Mouse (Mus musculus) cerebellum, adult 2 months (tissue): ENCODE data around the gene Glipr2.

ENCODE experiments used
- CTCF ChIP-seq: fragments of 200-500 bp; IDR thresholded peaks from 2 replicates; pipeline ENCODE4 v1.5.1; 2011; ENCODE audit warnings: low read depth, mild to moderate bottlenecking, control low read depth, low read length, moderate library complexity, borderline replicate concordance; ENCODE audit not compliant: insufficient read depth
- POLR2A ChIP-seq: fragments of 200-500 bp; IDR thresholded peaks from 2 replicates; pipeline ENCODE4 v1.6.1; 2011; ENCODE audit warnings: low read length, control low read depth, borderline replicate concordance; ENCODE audit not compliant: insufficient read depth

GRCm38 (mm10) chr4:43918221-43918620 lies 39.0 kb upstream of the Glipr2 start:
- TF ChIP-seq POLR2A = no peak
- no peak for TF ChIP-seq CTCF
